Mouse (Mus musculus) liver, embryonic 18 days (tissue): ENCODE results near the gene C1qtnf3. TPM values are rescaled to one million over a fixed set of nuclear protein-coding genes. Genes with fewer than 3 reads are reported as not detected.

Source experiments
- polyA plus RNA-seq: library from polyadenylated mRNA; depleted of rRNA; stranded (reverse); fragments of >200 nt; gene quantifications from 2 replicates; pipeline ENCODE4 v1.2.3, GENCODE M21; 2012; rRNA removed

Gene C1qtnf3
- 0.08 and 0.12 TPM in 2 replicates for polyA plus RNA-seq

GRCm38 (mm10) chr15:10951951-10952759 is at the start of gene C1qtnf3:
TSS of gene C1qtnf3 (plus strand) at chr15:10952332.

GRCm38 (mm10) chr15:10981377-10982063 is 29.4 kb downstream of the C1qtnf3 start, which contains the start of gene Amacr:
TSS of gene Amacr (plus strand) at chr15:10981756.

GRCm38 (mm10) chr15:11000421-11000820 is 48.3 kb downstream of the C1qtnf3 start, which contains the start of gene Slc45a2:
TSS of gene Slc45a2 (plus strand) at chr15:11000721.

Other genes with a start within 250 kb of the C1qtnf3 start
- 4.1 and 4.9 TPM in 2 replicates for gene Rai14, start 237.7 kb upstream of the C1qtnf3 start, polyA plus RNA-seq
- gene Amacr, start 29.4 kb downstream of the C1qtnf3 start, polyA plus RNA-seq, result 33.2 and 38.4 TPM in 2 replicates
- 0.01 and 0.02 TPM in 2 replicates for gene Slc45a2, start 48.4 kb downstream of the C1qtnf3 start, polyA plus RNA-seq
- not detected in 2 replicates for gene Rxfp3, start 85.7 kb downstream of the C1qtnf3 start, polyA plus RNA-seq
- 0.42 and 0.43 TPM in 2 replicates for gene Adamts12, start 112.5 kb downstream of the C1qtnf3 start, polyA plus RNA-seq